Mouse (Mus musculus) liver, adult 2 months (tissue): ENCODE measurements at regions not wholly inside any gene's neighbourhood (a gene's known extent, or its start where the extent isn't known, plus 50 kb on each side); places are given as distances from the start of the nearest gene placed in this dataset.

ENCODE experiments used
- CTCF ChIP-seq: fragments of 200-500 bp; IDR thresholded peaks from 2 replicates; pipeline ENCODE4 v1.5.1; 2011; ENCODE audit warnings: low read depth, low read length, control low read depth
- POLR2A ChIP-seq: fragments of 200-500 bp; IDR thresholded peaks from 2 replicates; pipeline ENCODE4 v1.6.1; 2011; ENCODE audit warnings: low read length, control low read depth; ENCODE audit not compliant: insufficient read depth; ENCODE audit errors: extremely low read depth

GRCm38 (mm10) chr11:48381489-48381888 is 392.7 kb upstream of the Sgcd start:
- no peak for TF ChIP-seq CTCF
- no peak for TF ChIP-seq POLR2A
